Mouse (Mus musculus): ENCODE data around the gene Rinl.

- no peak for TF ChIP-seq POLR2A (IDR thresholded peaks at IDR 0.05; ENCODE audit: borderline replicate concordance, extremely low read depth, insufficient read depth, insufficient read length, poor library complexity, severe bottlenecking)
- no peak for TF ChIP-seq CTCF (IDR thresholded peaks at IDR 0.05; ENCODE audit: borderline replicate concordance, extremely low read depth, insufficient read depth, insufficient read length)
These were observed 466 bp downstream of the Rinl start for GRCm38 (mm10) chr7:28789235-28789634.
